Mouse (Mus musculus): ENCODE measurements at regions not wholly inside any gene's neighbourhood (a gene's known extent, or its start where the extent isn't known, plus 50 kb on each side); places are given as distances from the start of the nearest gene placed in this dataset.

GRCm38 (mm10) chr1:159398643-159399042, 124.9 kb upstream of the Tnr start:
- DNase-seq (ENCODE audit: low spot score) (no peak), ATAC-seq (no peak)
- Histone ChIP-seq H3K4me1 (ENCODE audit: control insufficient read depth, insufficient read depth, low read length) (no peaks in the 10 kb centered on the region), H3K4me3 (ENCODE audit: low read depth, low read length) (no peak overlapping the region), H3K36me3 (ENCODE audit: control insufficient read depth, insufficient read depth, low read length) (no peaks in the 10 kb centered on the region), H3K9me3 (replicated peaks; ENCODE audit: control insufficient read depth, low read length) (no peaks in the 10 kb centered on the region), H3K4me2 (ENCODE audit: low read length) (no peak overlapping the region), H3K27me3 (replicated peaks; ENCODE audit: control insufficient read depth, insufficient read depth, low read length) (no peaks in the 10 kb centered on the region), H3K9ac (ENCODE audit: low read length) (no peak overlapping the region), H3K27ac (ENCODE audit: low read depth, low read length) (no peak overlapping the region)
- WGBS: 96% methylated on average over 2 of the region's 2 CpGs

DNA sequence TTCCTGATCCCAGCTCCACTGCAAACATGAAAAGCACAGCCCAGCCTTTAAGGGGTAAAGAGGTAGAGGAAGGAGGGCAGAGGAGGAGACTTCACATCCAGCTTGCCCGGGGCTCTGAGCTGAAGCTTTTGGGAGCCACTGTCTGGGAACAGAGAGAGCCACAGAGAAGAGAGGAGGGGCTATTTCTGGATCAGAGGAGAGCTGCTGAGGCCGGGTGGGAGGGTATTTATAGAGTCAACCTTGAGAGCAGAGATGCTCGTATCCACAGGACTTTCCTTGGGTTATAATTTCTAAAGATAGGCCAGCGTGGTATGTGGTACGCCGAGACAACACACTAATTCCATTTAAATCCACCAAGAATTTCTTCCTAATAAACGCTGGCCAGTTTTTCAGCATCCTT, 117.3 kb upstream of the Tnr start:
- DNase-seq (ENCODE audit: low spot score): no peak
- Histone ChIP-seq H3K27ac (ENCODE audit: low read depth, low read length) (no peak overlapping the region), H3K27me3 (replicated peaks; ENCODE audit: control insufficient read depth, insufficient read depth, low read length) (no peaks in the 10 kb centered on the region), H3K4me3 (ENCODE audit: low read depth, low read length) (no peak overlapping the region), H3K4me2 (ENCODE audit: low read length) (no peak overlapping the region), H3K9ac (ENCODE audit: low read length) (no peak overlapping the region), H3K9me3 (replicated peaks; ENCODE audit: control insufficient read depth, low read length) (no peaks in the 10 kb centered on the region), H3K4me1 (ENCODE audit: control insufficient read depth, insufficient read depth, low read length) (no peaks in the 10 kb centered on the region), H3K36me3 (ENCODE audit: control insufficient read depth, insufficient read depth, low read length) (no peaks in the 10 kb centered on the region)
- ATAC-seq: no peak
- 80% methylated on average over 7 of the region's 7 CpGs for WGBS

DNA sequence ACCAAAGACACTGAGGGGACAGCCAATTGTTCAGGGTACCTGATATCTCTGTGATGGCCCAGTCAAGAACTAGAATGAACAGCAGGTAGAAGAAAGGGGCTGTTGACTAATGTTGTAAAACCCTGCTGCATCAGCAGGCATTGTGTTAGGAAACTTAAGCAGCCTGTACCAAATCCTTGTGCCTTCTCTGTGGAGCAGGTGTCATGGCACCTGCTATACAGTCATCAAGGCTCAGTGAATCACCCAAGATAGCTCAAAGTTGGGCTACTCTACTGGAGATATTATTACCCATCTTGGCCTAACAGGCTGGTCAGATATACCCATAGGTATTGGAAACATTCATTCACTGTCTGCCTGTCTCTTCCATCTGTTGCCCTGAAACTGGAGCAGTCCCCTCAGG, 116.8 kb upstream of the Tnr start:
- no peak for ATAC-seq
- Histone ChIP-seq H3K4me3 (ENCODE audit: low read depth, low read length) (no peak overlapping the region), H3K27ac (ENCODE audit: low read depth, low read length) (no peak overlapping the region), H3K27me3 (replicated peaks; ENCODE audit: control insufficient read depth, insufficient read depth, low read length) (no peaks in the 10 kb centered on the region), H3K4me2 (ENCODE audit: low read length) (no peak overlapping the region), H3K4me1 (ENCODE audit: control insufficient read depth, insufficient read depth, low read length) (no peaks in the 10 kb centered on the region), H3K9ac (ENCODE audit: low read length) (no peak overlapping the region), H3K9me3 (replicated peaks; ENCODE audit: control insufficient read depth, low read length) (no peaks in the 10 kb centered on the region), H3K36me3 (ENCODE audit: control insufficient read depth, insufficient read depth, low read length) (no peaks in the 10 kb centered on the region)
- DNase-seq (ENCODE audit: low spot score): no peak

DNA sequence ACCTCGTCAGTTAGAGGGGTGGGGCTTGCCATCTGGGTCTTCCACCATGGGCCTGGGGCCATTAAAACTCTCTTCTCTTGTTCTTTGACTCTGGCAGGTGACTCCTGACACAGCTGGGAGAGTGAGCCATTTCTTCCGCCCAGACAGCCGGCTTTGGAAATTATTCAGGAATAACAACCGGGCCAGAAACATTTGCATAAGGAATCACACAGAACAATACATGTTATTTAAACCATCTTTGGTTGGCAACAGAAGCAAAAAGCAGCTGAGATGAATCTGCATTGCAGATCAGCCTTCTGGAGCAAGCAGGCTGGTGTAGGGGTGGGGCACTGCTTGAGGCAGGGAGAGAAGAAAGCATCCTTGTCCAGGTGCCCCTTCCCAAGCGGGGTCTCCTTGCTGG, 110.2 kb upstream of the Tnr start:
- Histone ChIP-seq H3K27me3 (replicated peaks; ENCODE audit: control insufficient read depth, insufficient read depth, low read length) (no peaks in the 10 kb centered on the region), H3K4me1 (ENCODE audit: control insufficient read depth, insufficient read depth, low read length) (peaks cover 16% of the 10 kb centered on the region), H3K36me3 (ENCODE audit: control insufficient read depth, insufficient read depth, low read length) (no peaks in the 10 kb centered on the region), H3K27ac (ENCODE audit: low read depth, low read length) (peak overlapping the region; percentile 45), H3K4me3 (ENCODE audit: low read depth, low read length) (no peak overlapping the region), H3K9ac (ENCODE audit: low read length) (no peak overlapping the region), H3K9me3 (replicated peaks; ENCODE audit: control insufficient read depth, low read length) (no peaks in the 10 kb centered on the region), H3K4me2 (ENCODE audit: low read length) (no peak overlapping the region)
- DNase-seq (ENCODE audit: low spot score): peak; percentile 90
- ATAC-seq: peak; percentile 94
- 13% methylated on average over 5 of the region's 5 CpGs for WGBS

DNA sequence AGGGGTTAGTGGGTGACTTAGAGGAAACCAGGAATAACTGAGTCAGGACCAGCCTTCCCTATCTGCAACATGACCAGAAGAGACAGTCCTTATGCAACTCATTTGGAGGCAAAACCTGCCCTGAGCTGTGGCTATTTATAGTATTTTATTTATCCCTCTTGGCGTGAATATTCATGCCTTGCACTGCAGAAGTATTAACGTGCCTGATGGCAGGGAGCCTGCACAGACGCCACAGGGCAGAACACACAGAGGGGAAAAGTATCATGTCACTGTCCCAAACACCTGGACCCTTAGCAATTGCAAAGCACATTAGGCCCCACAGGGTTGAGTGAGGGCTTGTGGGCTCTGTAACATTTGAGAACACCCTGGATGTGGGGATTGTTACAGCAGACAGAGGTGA, 107.9 kb upstream of the Tnr start:
- ATAC-seq (no peak), DNase-seq (ENCODE audit: low spot score) (peak; percentile 30)
- Histone ChIP-seq H3K27ac (ENCODE audit: low read depth, low read length) (no peak overlapping the region), H3K4me3 (ENCODE audit: low read depth, low read length) (no peak overlapping the region), H3K9ac (ENCODE audit: low read length) (no peak overlapping the region), H3K4me1 (ENCODE audit: control insufficient read depth, insufficient read depth, low read length) (peaks cover 16% of the 10 kb centered on the region), H3K36me3 (ENCODE audit: control insufficient read depth, insufficient read depth, low read length) (no peaks in the 10 kb centered on the region), H3K9me3 (replicated peaks; ENCODE audit: control insufficient read depth, low read length) (no peaks in the 10 kb centered on the region), H3K27me3 (replicated peaks; ENCODE audit: control insufficient read depth, insufficient read depth, low read length) (no peaks in the 10 kb centered on the region), H3K4me2 (ENCODE audit: low read length) (no peak overlapping the region)
- WGBS: 28% methylated on average over 3 of the region's 3 CpGs

DNA sequence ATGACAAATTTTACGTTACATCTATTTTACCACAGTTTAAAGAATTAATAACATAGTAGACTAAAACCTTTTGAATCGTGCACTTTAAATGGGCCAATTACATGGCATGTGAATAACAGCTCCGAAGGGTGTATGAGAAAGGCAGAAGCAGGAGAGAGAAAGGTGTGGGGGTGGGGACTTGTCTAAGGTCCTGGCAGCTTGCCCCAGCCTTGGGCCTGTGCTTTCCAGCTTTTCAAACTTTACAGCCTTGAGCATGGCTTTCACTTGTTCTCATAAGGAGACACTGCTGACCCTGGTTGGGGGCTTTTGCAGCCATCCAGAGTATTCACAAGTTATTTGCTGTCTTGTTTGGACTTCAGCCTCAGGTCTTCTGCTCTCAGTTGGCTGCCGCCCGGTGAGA, 106.4 kb upstream of the Tnr start:
- H3K4me1 ChIP-seq (ENCODE audit: control insufficient read depth, insufficient read depth, low read length): peaks cover 16% of the 10 kb centered on the region
- H3K9me3 ChIP-seq (replicated peaks; ENCODE audit: control insufficient read depth, low read length): no peaks in the 10 kb centered on the region
- H3K4me2 ChIP-seq (ENCODE audit: low read length): no peak overlapping the region
- no peaks in the 10 kb centered on the region for H3K27me3 ChIP-seq (replicated peaks; ENCODE audit: control insufficient read depth, insufficient read depth, low read length)
- no peak overlapping the region for H3K27ac ChIP-seq (ENCODE audit: low read depth, low read length)
- WGBS: 61% methylated on average over 5 of the region's 5 CpGs
- H3K4me3 ChIP-seq (ENCODE audit: low read depth, low read length): no peak overlapping the region
- DNase-seq (ENCODE audit: low spot score) (peak; percentile 34), ATAC-seq (no peak)
- H3K36me3 ChIP-seq (ENCODE audit: control insufficient read depth, insufficient read depth, low read length): no peaks in the 10 kb centered on the region
- no peak overlapping the region for H3K9ac ChIP-seq (ENCODE audit: low read length)

GRCm38 (mm10) chr1:159419301-159419965, 104.1 kb upstream of the Tnr start:
- H3K27me3 ChIP-seq (replicated peaks; ENCODE audit: control insufficient read depth, insufficient read depth, low read length): no peaks in the 10 kb centered on the region
- no peak overlapping the region for H3K4me3 ChIP-seq (ENCODE audit: low read depth, low read length)
- H3K27ac ChIP-seq (ENCODE audit: low read depth, low read length): no peak overlapping the region
- DNase-seq (ENCODE audit: low spot score) (no peak), ATAC-seq (no peak)
- WGBS: 66% methylated on average over 6 of the region's 7 CpGs
- H3K36me3 ChIP-seq (ENCODE audit: control insufficient read depth, insufficient read depth, low read length): no peaks in the 10 kb centered on the region
- no peak overlapping the region for H3K4me2 ChIP-seq (ENCODE audit: low read length)
- H3K4me1 ChIP-seq (ENCODE audit: control insufficient read depth, insufficient read depth, low read length): peaks cover 10% of the 10 kb centered on the region
- no peaks in the 10 kb centered on the region for H3K9me3 ChIP-seq (replicated peaks; ENCODE audit: control insufficient read depth, low read length)
- H3K9ac ChIP-seq (ENCODE audit: low read length): no peak overlapping the region

GRCm38 (mm10) chr1:159420189-159420588, 103.4 kb upstream of the Tnr start:
- WGBS: 94% methylated on average over 5 of the region's 5 CpGs
- H3K36me3 ChIP-seq (ENCODE audit: control insufficient read depth, insufficient read depth, low read length): no peaks in the 10 kb centered on the region
- no peak for ATAC-seq
- H3K4me2 ChIP-seq (ENCODE audit: low read length): no peak overlapping the region
- no peak overlapping the region for H3K4me3 ChIP-seq (ENCODE audit: low read depth, low read length)
- no peak overlapping the region for H3K27ac ChIP-seq (ENCODE audit: low read depth, low read length)
- no peaks in the 10 kb centered on the region for H3K9me3 ChIP-seq (replicated peaks; ENCODE audit: control insufficient read depth, low read length)
- H3K9ac ChIP-seq (ENCODE audit: low read length): no peak overlapping the region
- no peaks in the 10 kb centered on the region for H3K27me3 ChIP-seq (replicated peaks; ENCODE audit: control insufficient read depth, insufficient read depth, low read length)
- peaks cover 10% of the 10 kb centered on the region for H3K4me1 ChIP-seq (ENCODE audit: control insufficient read depth, insufficient read depth, low read length)
- DNase-seq (ENCODE audit: low spot score): no peak

- Histone ChIP-seq H3K4me2 (ENCODE audit: low read length) (no peak overlapping the region), H3K9me3 (replicated peaks; ENCODE audit: control insufficient read depth, low read length) (no peaks in the 10 kb centered on the region), H3K4me3 (ENCODE audit: low read depth, low read length) (no peak overlapping the region), H3K27me3 (replicated peaks; ENCODE audit: control insufficient read depth, insufficient read depth, low read length) (no peaks in the 10 kb centered on the region), H3K9ac (ENCODE audit: low read length) (no peak overlapping the region), H3K4me1 (ENCODE audit: control insufficient read depth, insufficient read depth, low read length) (no peaks in the 10 kb centered on the region), H3K36me3 (ENCODE audit: control insufficient read depth, insufficient read depth, low read length) (no peaks in the 10 kb centered on the region), H3K27ac (ENCODE audit: low read depth, low read length) (no peak overlapping the region)
- WGBS: 75% methylated on average over 5 of the region's 5 CpGs
- DNase-seq (ENCODE audit: low spot score) (no peak), ATAC-seq (no peak)
Measured at GRCm38 (mm10) chr1:159423694-159424093, 99.9 kb upstream of the Tnr start.

All from forebrain, embryonic 14.5 days (tissue).